Mouse (Mus musculus): ENCODE measurements around the gene Wdr83.

Wdr83 gene

GRCm38 (mm10) chr8:85035165-85035727, 45.9 kb downstream of the Wdr83 start:
- no peak for DNase-seq (ENCODE audit: low read depth, low spot score)

GRCm38 (mm10) chr8:85034764-85035163, 46.3 kb downstream of the Wdr83 start:
- no peak for DNase-seq (ENCODE audit: low read depth, low spot score)

GRCm38 (mm10) chr8:85033867-85034266, 47.2 kb downstream of the Wdr83 start:
- no peak for DNase-seq (ENCODE audit: low read depth, low spot score)

- DNase-seq (ENCODE audit: low read depth, low spot score): no peak
These were observed 48.3 kb downstream of the Wdr83 start for GRCm38 (mm10) chr8:85032622-85033311.

GRCm38 (mm10) chr8:85029271-85029670, 51.8 kb downstream of the Wdr83 start:
- no peak for DNase-seq (ENCODE audit: low read depth, low spot score)

- no peak for DNase-seq (ENCODE audit: low read depth, low spot score)
These were observed 53.2 kb downstream of the Wdr83 start for GRCm38 (mm10) chr8:85027922-85028321.

GRCm38 (mm10) chr8:85027516-85027855, 53.6 kb downstream of the Wdr83 start:
- no peak for DNase-seq (ENCODE audit: low read depth, low spot score)

GRCm38 (mm10) chr8:85026670-85027515, 54.2 kb downstream of the Wdr83 start, which contains the start of gene Trir:
Trir (plus strand) TSS chr8:85026823.
- DNase-seq (ENCODE audit: low read depth, low spot score): peak; percentile 91

GRCm38 (mm10) chr8:85025098-85025932, 55.8 kb downstream of the Wdr83 start, which contains the start of gene Asna1:
Asna1 (minus strand) TSS chr8:85025281.
- DNase-seq (ENCODE audit: low read depth, low spot score): peak; percentile 81
